Mouse (Mus musculus): ENCODE measurements around the gene Miga1.

The Miga1 gene

GRCm38 (mm10) chr3:152332104-152332503 lies 8.1 kb downstream of the Miga1 start:
- in situ Hi-C loops (cut with MboI; ENCODE audit: unreplicated experiment in 2 of 2): no loop called here

DNA sequence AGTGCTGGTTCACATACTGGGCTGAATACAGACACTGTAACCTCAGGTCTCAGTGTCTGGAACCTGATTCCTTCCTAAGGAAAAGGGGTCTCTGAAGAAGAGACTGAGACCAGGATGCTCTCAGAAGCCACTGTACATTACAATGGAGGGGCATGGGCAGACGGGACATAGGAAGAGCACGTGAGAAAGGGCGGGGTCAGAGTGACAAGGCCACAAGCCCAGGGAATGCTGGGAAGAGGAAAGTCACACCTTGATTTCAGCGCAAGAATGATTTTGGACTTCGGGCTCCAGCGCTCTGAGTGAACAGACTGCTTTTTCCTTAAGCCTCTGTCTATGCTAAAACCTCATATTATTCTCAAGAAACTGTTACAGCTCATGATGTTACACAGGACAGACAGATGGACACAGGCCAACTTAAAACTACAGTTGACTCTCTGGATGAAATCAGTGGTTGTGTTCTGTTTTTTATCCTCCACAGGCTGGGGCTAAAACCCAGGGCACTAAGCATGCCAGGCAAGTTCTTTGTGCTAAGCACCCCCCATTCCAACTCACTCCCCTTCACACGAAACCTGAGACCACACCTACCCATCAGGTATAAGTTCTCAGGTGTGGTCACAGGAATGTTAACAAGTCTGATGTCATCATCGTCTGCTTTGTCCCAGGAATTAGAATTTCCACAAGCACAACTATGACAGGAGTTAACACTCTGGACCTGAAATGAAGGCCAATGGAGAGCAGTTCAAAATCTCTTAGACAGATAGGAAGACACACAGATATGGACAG lies 18.3 kb downstream of the Miga1 start:
- in situ Hi-C loops (cut with MboI; ENCODE audit: unreplicated experiment in 2 of 2): no loop called here

DNA sequence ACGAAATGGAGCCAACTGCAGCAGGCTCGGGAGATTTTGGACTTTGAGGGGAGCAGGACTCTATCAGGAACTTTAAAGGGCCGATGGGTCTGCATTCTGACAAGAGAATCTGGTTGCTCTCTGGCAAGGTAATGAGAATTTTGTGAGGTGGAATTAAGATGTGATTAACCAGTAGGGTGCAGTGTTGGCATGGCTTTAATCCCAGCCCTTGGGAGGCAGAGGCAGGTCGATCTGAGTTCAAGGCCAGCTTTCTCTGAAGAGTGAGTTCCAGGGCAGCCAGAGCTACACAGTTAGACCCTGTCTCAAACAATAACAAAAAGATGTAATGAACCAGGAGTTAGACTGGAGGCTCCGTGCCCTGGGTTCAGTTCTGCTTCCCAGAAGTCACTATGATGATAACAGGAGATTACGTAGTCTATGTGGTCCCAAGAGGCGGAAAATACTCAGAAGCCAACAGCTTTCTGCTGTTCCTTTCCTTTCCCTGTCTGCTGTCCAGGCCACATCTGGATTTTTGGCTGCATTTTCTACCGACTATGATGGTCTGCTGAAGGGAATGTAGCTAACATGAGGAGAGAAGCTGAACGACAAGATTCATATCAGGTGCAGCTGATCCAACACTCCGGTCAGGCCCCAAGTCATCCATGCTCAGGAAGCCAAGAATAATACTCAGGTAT lies 19.1 kb downstream of the Miga1 start:
- in situ Hi-C loops (cut with MboI; ENCODE audit: unreplicated experiment in 2 of 2): no loop called here

DNA sequence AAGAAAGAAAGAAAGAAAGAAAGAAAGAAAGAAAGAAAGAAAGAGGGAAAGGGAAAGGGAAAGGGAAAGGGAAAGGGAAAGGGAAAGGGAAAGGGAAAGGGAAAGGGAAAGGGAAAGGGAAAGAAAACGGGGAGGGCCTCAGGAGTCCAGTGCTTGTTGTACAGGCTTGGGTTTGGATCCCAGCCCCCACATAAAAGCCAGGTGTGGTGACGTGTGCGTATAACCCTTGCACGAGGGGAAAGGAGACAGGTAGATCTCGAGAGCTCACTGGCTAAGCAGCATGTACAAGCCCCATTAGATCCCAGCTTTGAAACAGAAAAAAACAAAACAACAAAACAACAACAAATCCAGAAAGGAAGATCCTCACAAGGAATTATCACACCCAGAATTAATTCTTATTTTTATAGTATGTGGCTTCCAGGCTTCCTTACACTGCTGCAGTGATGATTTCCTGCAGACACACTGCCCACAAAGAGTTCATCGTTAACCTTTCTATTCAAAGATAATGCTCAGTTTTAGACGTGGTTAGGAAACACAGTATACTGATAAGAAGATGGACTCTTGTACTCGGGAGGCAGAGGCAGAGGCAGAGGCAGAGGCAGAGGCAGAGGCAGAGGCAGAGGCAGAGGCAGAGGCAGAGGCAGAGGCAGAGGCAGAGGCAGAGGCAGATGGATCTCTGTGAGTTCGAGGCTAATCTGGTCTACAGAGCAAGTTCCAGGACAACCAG lies 23.6 kb downstream of the Miga1 start:
- in situ Hi-C loops (cut with MboI; ENCODE audit: unreplicated experiment in 2 of 2): loop anchor here (10.0 kb wide), 3 partner anchors 52 to 398 kb away; partner anchors contain the start of genes Nexn (in 1 of the 2) and Pigk (in 1 of the 2)

DNA sequence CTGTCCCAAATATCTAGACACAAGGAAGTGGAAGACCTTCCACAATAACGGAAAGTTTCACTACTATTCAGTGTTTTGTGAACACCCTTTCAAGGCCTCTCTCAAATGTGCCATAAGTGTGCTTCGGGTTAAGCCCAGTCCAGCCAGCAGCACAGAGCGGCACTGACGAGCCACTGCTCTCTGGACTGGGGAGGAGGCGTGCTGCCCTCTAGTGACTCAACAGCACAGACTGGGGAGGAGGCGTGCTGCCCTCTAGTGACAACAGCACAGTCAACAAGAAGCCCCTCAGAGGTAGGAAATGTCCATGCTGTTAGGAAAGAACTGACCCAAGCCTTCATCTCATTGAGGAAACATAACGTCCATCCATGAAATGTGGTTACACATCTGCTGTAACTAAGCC lies 24.6 kb downstream of the Miga1 start:
- in situ Hi-C loops (cut with MboI; ENCODE audit: unreplicated experiment in 2 of 2): loop anchor here (10.0 kb wide), 3 partner anchors 51 to 399 kb away; partner anchors contain the start of genes Nexn (in 1 of the 2) and Pigk (in 1 of the 2)

GRCm38 (mm10) chr3:152314666-152315065 lies 25.5 kb downstream of the Miga1 start:
- in situ Hi-C loops (cut with MboI; ENCODE audit: unreplicated experiment in 2 of 2): loop anchor here (10.0 kb wide), 3 partner anchors 50 to 400 kb away; partner anchors contain the start of genes Nexn (in 1 of the 2) and Pigk (in 1 of the 2)

- in situ Hi-C loops (cut with MboI; ENCODE audit: unreplicated experiment in 2 of 2): no loop called here
Measured at GRCm38 (mm10) chr3:152309250-152309645, 31.0 kb downstream of the Miga1 start.

GRCm38 (mm10) chr3:152308485-152309249 lies 31.5 kb downstream of the Miga1 start:
- in situ Hi-C loops (cut with MboI; ENCODE audit: unreplicated experiment in 2 of 2): no loop called here

DNA sequence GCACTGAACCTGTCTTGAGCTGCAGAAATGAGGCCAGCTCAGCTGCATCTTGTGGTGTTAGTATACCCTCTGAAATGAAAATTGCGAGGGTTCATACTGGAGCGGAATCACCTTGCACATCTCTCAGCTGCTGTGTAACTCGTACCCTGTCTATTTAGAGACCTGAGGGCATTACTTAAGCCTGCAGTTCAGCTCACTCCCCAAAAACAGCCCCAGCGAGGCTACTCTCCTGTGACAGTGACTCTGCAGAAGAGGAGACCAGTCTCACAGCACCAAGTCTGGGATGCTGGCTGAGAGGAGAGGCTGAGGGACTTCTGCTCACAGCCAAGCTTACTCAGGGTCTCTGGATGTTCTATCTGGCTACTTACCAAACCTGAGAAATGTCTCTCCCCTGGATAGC lies 34.2 kb downstream of the Miga1 start:
- in situ Hi-C loops (cut with MboI; ENCODE audit: unreplicated experiment in 2 of 2): no loop called here

DNA sequence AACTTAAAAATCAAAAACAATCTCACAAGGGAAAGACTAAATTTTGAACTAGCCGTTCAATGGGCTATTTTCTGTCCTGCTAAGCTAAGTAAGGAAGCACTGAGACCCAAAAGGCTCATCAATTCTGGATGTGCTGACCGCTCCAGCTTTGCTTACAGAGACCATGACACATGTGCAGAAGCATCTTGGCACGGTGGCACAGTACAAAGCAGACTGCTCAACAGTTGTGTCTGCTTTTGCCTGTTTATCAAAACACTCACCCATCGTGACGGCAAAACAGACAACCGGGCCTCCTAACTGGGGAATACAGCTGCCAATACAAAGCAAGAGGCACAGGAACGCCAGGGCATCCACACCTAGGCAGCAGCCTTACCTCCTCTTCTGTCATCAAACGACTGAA lies 35.1 kb downstream of the Miga1 start:
- in situ Hi-C loops (cut with MboI; ENCODE audit: unreplicated experiment in 2 of 2): no loop called here

DNA sequence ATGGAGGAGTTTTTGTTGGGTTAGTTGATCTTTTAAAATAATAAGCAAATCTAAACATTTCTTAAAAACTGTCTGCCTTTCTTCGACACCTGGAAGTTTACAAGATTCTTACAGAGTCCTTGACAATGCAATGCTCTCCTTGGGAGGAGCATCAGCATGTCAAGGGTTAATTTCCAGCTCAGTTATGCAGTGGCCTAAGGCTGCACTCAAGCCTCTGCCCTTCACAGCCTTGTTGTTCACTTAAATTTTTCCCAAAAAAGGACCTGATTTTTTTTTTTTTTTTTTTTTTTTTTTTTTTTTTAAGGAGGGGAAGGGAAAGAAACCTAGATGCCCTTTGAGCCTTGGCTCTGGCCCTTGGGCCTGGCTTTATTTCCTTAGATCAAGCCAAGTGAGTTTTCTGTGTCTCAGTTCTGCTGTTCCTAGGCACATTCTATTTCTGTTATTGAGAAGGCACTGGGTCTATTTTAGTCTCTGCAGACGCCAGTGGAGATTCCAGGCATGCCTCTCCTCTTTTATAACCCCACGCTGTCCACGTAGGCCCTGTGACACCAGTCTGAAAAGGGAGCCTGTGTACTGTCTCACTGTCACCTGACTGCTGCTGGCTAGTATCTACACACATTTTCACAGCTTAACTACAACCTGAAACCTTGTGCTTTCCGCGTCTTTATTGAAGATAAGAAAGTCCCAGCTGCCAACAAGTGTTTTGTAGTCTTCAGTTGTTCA lies 36.0 kb downstream of the Miga1 start:
- in situ Hi-C loops (cut with MboI; ENCODE audit: unreplicated experiment in 2 of 2): no loop called here

DNA sequence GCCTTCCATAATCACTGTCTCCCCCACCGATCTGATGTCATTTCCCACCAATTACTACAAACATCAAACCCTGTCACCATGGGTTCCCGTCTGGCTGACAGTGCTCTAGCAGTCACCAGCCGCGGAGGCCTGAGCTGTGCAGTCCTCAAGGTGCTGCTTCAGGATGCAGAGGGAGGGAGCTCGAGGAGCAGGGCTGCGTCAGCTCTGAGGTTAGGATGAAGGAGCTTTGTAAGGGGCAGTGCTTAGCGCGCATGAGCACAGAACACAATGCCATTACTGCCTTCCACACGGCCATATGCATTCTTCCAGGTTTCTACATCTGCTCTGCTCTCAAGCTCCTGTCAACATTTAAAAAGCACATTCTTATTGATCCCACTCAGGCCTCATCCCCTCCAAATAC lies 37.2 kb downstream of the Miga1 start:
- in situ Hi-C loops (cut with MboI; ENCODE audit: unreplicated experiment in 2 of 2): no loop called here

GRCm38 (mm10) chr3:152300376-152301337 lies 39.5 kb downstream of the Miga1 start:
- in situ Hi-C loops (cut with MboI; ENCODE audit: unreplicated experiment in 2 of 2): no loop called here

DNA sequence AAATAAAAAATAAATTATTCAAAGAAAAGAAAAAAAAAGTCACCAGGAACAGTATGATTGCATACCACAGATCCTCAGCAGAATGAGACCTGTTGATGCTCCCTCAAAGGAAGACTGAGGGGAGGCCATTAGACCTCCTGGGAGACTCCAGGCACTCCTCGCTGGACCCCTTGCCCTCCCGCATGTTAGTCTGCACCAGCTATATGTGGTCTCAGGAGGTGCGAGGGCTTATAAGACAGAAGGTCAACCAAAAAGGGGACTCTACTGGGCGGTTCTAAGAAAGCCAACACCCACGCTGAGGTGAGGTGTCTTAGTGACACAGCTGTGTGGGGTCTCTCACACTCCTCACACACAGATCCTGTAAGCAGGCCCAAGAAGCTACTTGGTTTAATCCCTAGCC lies 44.3 kb downstream of the Miga1 start:
- in situ Hi-C loops (cut with MboI; ENCODE audit: unreplicated experiment in 2 of 2): no loop called here

- in situ Hi-C loops (cut with MboI; ENCODE audit: unreplicated experiment in 2 of 2): no loop called here
Measured at GRCm38 (mm10) chr3:152294400-152294799, 45.8 kb downstream of the Miga1 start.

DNA sequence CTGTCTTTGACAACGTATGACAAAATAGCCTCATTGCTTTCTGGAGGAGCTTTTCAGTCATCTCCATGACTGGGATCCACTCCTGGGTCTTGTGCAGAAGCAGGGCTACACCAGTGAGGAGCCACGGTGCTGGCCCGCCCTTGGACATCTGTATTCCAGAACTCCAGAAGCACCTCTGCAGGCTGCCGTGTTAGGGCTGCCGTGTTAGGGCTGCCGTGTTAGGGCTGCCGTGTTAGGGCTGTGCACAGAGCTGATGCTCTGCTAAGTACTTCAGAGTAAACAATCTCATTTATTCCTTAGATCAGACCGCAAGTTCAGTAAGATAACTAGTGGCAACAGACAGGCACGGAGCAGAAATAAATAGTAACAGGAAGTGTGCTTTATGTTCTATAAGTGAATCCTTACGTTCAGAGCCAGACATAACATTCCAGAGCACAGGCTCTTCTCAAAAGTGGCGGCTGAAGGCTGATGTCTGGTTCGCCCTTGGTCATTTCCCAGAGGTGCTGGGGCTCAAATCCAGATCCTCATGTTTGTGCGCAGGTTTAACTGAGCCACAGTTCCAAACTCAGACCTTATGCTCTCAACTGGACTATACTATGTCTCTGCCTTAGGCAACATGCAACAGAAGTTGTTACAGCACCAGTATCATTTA lies 46.6 kb downstream of the Miga1 start:
- in situ Hi-C loops (cut with MboI; ENCODE audit: unreplicated experiment in 2 of 2): no loop called here

- in situ Hi-C loops (cut with MboI; ENCODE audit: unreplicated experiment in 2 of 2): no loop called here
Measured at GRCm38 (mm10) chr3:152291895-152292294, 48.3 kb downstream of the Miga1 start.

- in situ Hi-C loops (cut with MboI; ENCODE audit: unreplicated experiment in 2 of 2): no loop called here
Measured at GRCm38 (mm10) chr3:152290175-152290798, 49.9 kb downstream of the Miga1 start.
